Mouse (Mus musculus): ENCODE measurements around the gene Arhgap40. TPM values are rescaled to one million over a fixed set of nuclear protein-coding genes. Genes with fewer than 3 reads are reported as not detected.

Gene Arhgap40
- polyA plus RNA-seq, 1 experiment from 2014 or later: 0.11 TPM

- Histone ChIP-seq H3K27ac (ENCODE audit: low read depth) (no peak overlapping the region), H3K9me3 (ENCODE audit: control insufficient read depth, low read length) (no peaks in the 10 kb centered on the region)
Observed at GRCm38 (mm10) chr2:158584621-158585358, 72.2 kb downstream of the Arhgap40 start.

GRCm38 (mm10) chr2:158588524-158589271 lies 76.1 kb downstream of the Arhgap40 start:
- WGBS: 49% methylated on average over 8 of the region's 8 CpGs
- H3K9ac ChIP-seq (ENCODE audit: low read length): no peak overlapping the region
- no peak overlapping the region for H3K4me3 ChIP-seq (ENCODE audit: low read depth, low read length)
- no peaks in the 10 kb centered on the region for H3K36me3 ChIP-seq (ENCODE audit: control insufficient read depth, insufficient read depth, low read length)
- ATAC-seq (replicated peaks; ENCODE audit: low FRiP score, low TSS enrichment, low read depth) (no peak), DNase-seq (ENCODE audit: low spot score) (no peak)
- H3K4me1 ChIP-seq (replicated peaks; ENCODE audit: control insufficient read depth, insufficient read depth, low read length): no peaks in the 10 kb centered on the region
- no peak overlapping the region for H3K27ac ChIP-seq (ENCODE audit: low read depth)
- peaks cover 4% of the 10 kb centered on the region; the same call in 1 of the 2 replicates for H3K27me3 ChIP-seq (replicated peaks; ENCODE audit: control insufficient read depth, insufficient read depth, low read length)
- H3K4me2 ChIP-seq (ENCODE audit: low read length): no peak overlapping the region
- no peaks in the 10 kb centered on the region for H3K9me3 ChIP-seq (ENCODE audit: control insufficient read depth, low read length)

More at GRCm38 (mm10) chr2:158584621-158585358, 72.2 kb downstream of the Arhgap40 start:
- H3K9ac ChIP-seq (ENCODE audit: low read length): no peak overlapping the region
- no peaks in the 10 kb centered on the region for H3K36me3 ChIP-seq (ENCODE audit: control insufficient read depth, insufficient read depth, low read length)
- peak; percentile 87 for DNase-seq (ENCODE audit: low spot score)
- no peak overlapping the region for H3K4me2 ChIP-seq (ENCODE audit: low read length)
- H3K4me1 ChIP-seq (replicated peaks; ENCODE audit: control insufficient read depth, insufficient read depth, low read length): no peaks in the 10 kb centered on the region
- H3K27me3 ChIP-seq (replicated peaks; ENCODE audit: control insufficient read depth, insufficient read depth, low read length): peaks cover 3% of the 10 kb centered on the region; the same call in 1 of the 2 replicates
- 11% methylated on average over 12 of the region's 12 CpGs for WGBS
- ATAC-seq (replicated peaks; ENCODE audit: low FRiP score, low TSS enrichment, low read depth): no peak
- no peak overlapping the region for H3K4me3 ChIP-seq (ENCODE audit: low read depth, low read length)

GRCm38 (mm10) chr2:158590495-158590894 lies 77.9 kb downstream of the Arhgap40 start:
- no peak overlapping the region for H3K9ac ChIP-seq (ENCODE audit: low read length)
- WGBS: 64% methylated on average over 3 of the region's 3 CpGs
- no peaks in the 10 kb centered on the region for H3K4me1 ChIP-seq (replicated peaks; ENCODE audit: control insufficient read depth, insufficient read depth, low read length)
- H3K36me3 ChIP-seq (ENCODE audit: control insufficient read depth, insufficient read depth, low read length): no peaks in the 10 kb centered on the region
- H3K27me3 ChIP-seq (replicated peaks; ENCODE audit: control insufficient read depth, insufficient read depth, low read length): peaks cover 12% of the 10 kb centered on the region; the same call in 1 of the 2 replicates
- DNase-seq (ENCODE audit: low spot score) (no peak), ATAC-seq (replicated peaks; ENCODE audit: low FRiP score, low TSS enrichment, low read depth) (no peak)
- H3K4me2 ChIP-seq (ENCODE audit: low read length): no peak overlapping the region
- no peaks in the 10 kb centered on the region for H3K9me3 ChIP-seq (ENCODE audit: control insufficient read depth, low read length)
- H3K27ac ChIP-seq (ENCODE audit: low read depth): no peak overlapping the region
- no peak overlapping the region for H3K4me3 ChIP-seq (ENCODE audit: low read depth, low read length)

- ATAC-seq (replicated peaks; ENCODE audit: low FRiP score, low TSS enrichment, low read depth) (no peak), DNase-seq (ENCODE audit: low spot score) (no peak)
- H3K4me2 ChIP-seq (ENCODE audit: low read length): no peak overlapping the region
- no peaks in the 10 kb centered on the region for H3K9me3 ChIP-seq (ENCODE audit: control insufficient read depth, low read length)
- no peaks in the 10 kb centered on the region for H3K36me3 ChIP-seq (ENCODE audit: control insufficient read depth, insufficient read depth, low read length)
- H3K27ac ChIP-seq (ENCODE audit: low read depth): no peak overlapping the region
- no peaks in the 10 kb centered on the region for H3K4me1 ChIP-seq (replicated peaks; ENCODE audit: control insufficient read depth, insufficient read depth, low read length)
- no peak overlapping the region for H3K9ac ChIP-seq (ENCODE audit: low read length)
- H3K27me3 ChIP-seq (replicated peaks; ENCODE audit: control insufficient read depth, insufficient read depth, low read length): peaks cover 12% of the 10 kb centered on the region; the same call in 1 of the 2 replicates
- no peak overlapping the region for H3K4me3 ChIP-seq (ENCODE audit: low read depth, low read length)
- 45% methylated on average over 5 of the region's 5 CpGs for WGBS
Observed at GRCm38 (mm10) chr2:158591286-158591685, 78.7 kb downstream of the Arhgap40 start.

- no peaks in the 10 kb centered on the region for H3K36me3 ChIP-seq (ENCODE audit: control insufficient read depth, insufficient read depth, low read length)
- H3K4me1 ChIP-seq (replicated peaks; ENCODE audit: control insufficient read depth, insufficient read depth, low read length): no peaks in the 10 kb centered on the region
- no peak overlapping the region for H3K9ac ChIP-seq (ENCODE audit: low read length)
- DNase-seq (ENCODE audit: low spot score) (no peak), ATAC-seq (replicated peaks; ENCODE audit: low FRiP score, low TSS enrichment, low read depth) (no peak)
- H3K9me3 ChIP-seq (ENCODE audit: control insufficient read depth, low read length): no peaks in the 10 kb centered on the region
- H3K4me3 ChIP-seq (ENCODE audit: low read depth, low read length): no peak overlapping the region
- H3K27ac ChIP-seq (ENCODE audit: low read depth): no peak overlapping the region
- 77% methylated on average over 4 of the region's 4 CpGs for whole genome bisulfite sequencing
- H3K4me2 ChIP-seq (ENCODE audit: low read length): no peak overlapping the region
- H3K27me3 ChIP-seq (replicated peaks; ENCODE audit: control insufficient read depth, insufficient read depth, low read length): peaks cover 15% of the 10 kb centered on the region; the same call in 1 of the 2 replicates
Observed at GRCm38 (mm10) chr2:158593371-158593770, 80.8 kb downstream of the Arhgap40 start.

GRCm38 (mm10) chr2:158595103-158595502 lies 82.5 kb downstream of the Arhgap40 start:
- Histone ChIP-seq H3K4me1 (replicated peaks; ENCODE audit: control insufficient read depth, insufficient read depth, low read length) (no peaks in the 10 kb centered on the region), H3K9me3 (ENCODE audit: control insufficient read depth, low read length) (no peaks in the 10 kb centered on the region), H3K4me2 (ENCODE audit: low read length) (no peak overlapping the region), H3K27me3 (replicated peaks; ENCODE audit: control insufficient read depth, insufficient read depth, low read length) (peaks cover 10% of the 10 kb centered on the region; the same call in 1 of the 2 replicates), H3K9ac (ENCODE audit: low read length) (no peak overlapping the region), H3K36me3 (ENCODE audit: control insufficient read depth, insufficient read depth, low read length) (no peaks in the 10 kb centered on the region), H3K27ac (ENCODE audit: low read depth) (no peak overlapping the region), H3K4me3 (ENCODE audit: low read depth, low read length) (no peak overlapping the region)
- DNase-seq (ENCODE audit: low spot score) (peak; percentile 66), ATAC-seq (replicated peaks; ENCODE audit: low FRiP score, low TSS enrichment, low read depth) (0 out of 2 replicates have a peak, but pooled peaks have one; percentile 23)
- under 1% methylated on average over 12 of the region's 12 CpGs for WGBS

- H3K27ac ChIP-seq (ENCODE audit: low read depth): no peak overlapping the region
Observed at GRCm38 (mm10) chr2:158595577-158595976, 83.0 kb downstream of the Arhgap40 start.

GRCm38 (mm10) chr2:158596803-158597202 lies 84.2 kb downstream of the Arhgap40 start:
- no peak overlapping the region for H3K27ac ChIP-seq (ENCODE audit: low read depth)
- H3K27me3 ChIP-seq (replicated peaks; ENCODE audit: control insufficient read depth, insufficient read depth, low read length): peaks cover 19% of the 10 kb centered on the region
- DNase-seq (ENCODE audit: low spot score) (no peak), ATAC-seq (replicated peaks; ENCODE audit: low FRiP score, low TSS enrichment, low read depth) (no peak)
- H3K9ac ChIP-seq (ENCODE audit: low read length): no peak overlapping the region
- no peaks in the 10 kb centered on the region for H3K36me3 ChIP-seq (ENCODE audit: control insufficient read depth, insufficient read depth, low read length)
- no peaks in the 10 kb centered on the region for H3K9me3 ChIP-seq (ENCODE audit: control insufficient read depth, low read length)
- no peak overlapping the region for H3K4me3 ChIP-seq (ENCODE audit: low read depth, low read length)
- H3K4me1 ChIP-seq (replicated peaks; ENCODE audit: control insufficient read depth, insufficient read depth, low read length): no peaks in the 10 kb centered on the region
- WGBS: 37% methylated on average over 1 of the region's 1 CpGs
- no peak overlapping the region for H3K4me2 ChIP-seq (ENCODE audit: low read length)

More at GRCm38 (mm10) chr2:158595577-158595976, 83.0 kb downstream of the Arhgap40 start:
- H3K4me2 ChIP-seq (ENCODE audit: low read length): no peak overlapping the region
- H3K27me3 ChIP-seq (replicated peaks; ENCODE audit: control insufficient read depth, insufficient read depth, low read length): peaks cover 10% of the 10 kb centered on the region; the same call in 1 of the 2 replicates
- H3K9ac ChIP-seq (ENCODE audit: low read length): no peak overlapping the region
- no peaks in the 10 kb centered on the region for H3K36me3 ChIP-seq (ENCODE audit: control insufficient read depth, insufficient read depth, low read length)
- no peaks in the 10 kb centered on the region for H3K9me3 ChIP-seq (ENCODE audit: control insufficient read depth, low read length)
- no peak overlapping the region for H3K4me3 ChIP-seq (ENCODE audit: low read depth, low read length)
- 39% methylated on average over 7 of the region's 7 CpGs for WGBS
- no peaks in the 10 kb centered on the region for H3K4me1 ChIP-seq (replicated peaks; ENCODE audit: control insufficient read depth, insufficient read depth, low read length)
- ATAC-seq (replicated peaks; ENCODE audit: low FRiP score, low TSS enrichment, low read depth) (no peak), DNase-seq (ENCODE audit: low spot score) (no peak)
